Mouse (Mus musculus) embryonic fibroblast, embryonic 13.5 days (primary cell): ENCODE measurements around the gene Apmap.

Experiments
- CTCF ChIP-seq: IDR thresholded peaks from 2 replicates; pipeline ENCODE4 v1.5.1; 2011; ENCODE audit warnings: mild to moderate bottlenecking, control low read depth, low read length, moderate library complexity, borderline replicate concordance; ENCODE audit not compliant: insufficient read depth
- POLR2A ChIP-seq: IDR thresholded peaks from 2 replicates; pipeline ENCODE4 v1.6.1; 2011; ENCODE audit warnings: low read depth, mild to moderate bottlenecking, control low read depth, low read length, moderate library complexity

- no peak for TF ChIP-seq POLR2A
- no peak for TF ChIP-seq CTCF
Observed at GRCm38 (mm10) chr2:150643726-150644415, 35.5 kb upstream of the Apmap start.
